Mouse (Mus musculus) monocyte, adult 5-6 weeks (primary cell): ENCODE data around the gene Gpr137. TPM values are rescaled to one million over a fixed set of nuclear protein-coding genes. Genes with fewer than 3 reads are reported as not detected.

Experiments
- ATAC-seq: fragments of 153-309, 156-312 bp; replicated peaks from 2 replicates; pipeline ENCODE4 v1.8.0; 2017; ENCODE audit warnings: mild to moderate bottlenecking; ENCODE audit not compliant: low TSS enrichment, insufficient number of reproducible peaks, severe bottlenecking, poor library complexity, low FRiP score
- total RNA-seq: library from RNA; stranded (forward); fragments of 200-1000, 200-491, 200-594 nt; gene quantifications from 3 replicates; pipeline ENCODE4 v1.2.3, GENCODE M21; 2017

The Gpr137 gene
- total RNA-seq, 1 experiment from 2014 or later, result 14.2 TPM

DNA sequence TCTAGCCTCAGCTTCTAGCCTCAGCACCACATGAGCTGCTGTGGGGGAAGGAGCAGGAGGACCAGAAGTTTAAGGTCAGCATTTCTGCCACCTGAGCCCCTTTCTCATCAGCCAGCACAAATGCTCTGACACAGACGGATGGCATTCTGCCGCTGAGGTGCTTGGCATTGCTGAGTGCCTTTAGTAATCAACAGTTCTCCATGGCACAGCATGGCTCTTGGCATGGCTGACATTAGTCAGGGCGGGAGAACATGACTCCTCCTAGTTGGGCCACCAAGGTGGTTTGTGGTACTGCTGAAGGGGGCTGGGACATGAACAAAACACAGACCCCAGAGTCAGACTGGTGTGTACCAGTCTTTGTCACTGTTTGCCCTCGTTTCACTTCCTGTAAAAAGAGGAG, 5.9 kb upstream of the Gpr137 start:
- no peak for ATAC-seq

DNA sequence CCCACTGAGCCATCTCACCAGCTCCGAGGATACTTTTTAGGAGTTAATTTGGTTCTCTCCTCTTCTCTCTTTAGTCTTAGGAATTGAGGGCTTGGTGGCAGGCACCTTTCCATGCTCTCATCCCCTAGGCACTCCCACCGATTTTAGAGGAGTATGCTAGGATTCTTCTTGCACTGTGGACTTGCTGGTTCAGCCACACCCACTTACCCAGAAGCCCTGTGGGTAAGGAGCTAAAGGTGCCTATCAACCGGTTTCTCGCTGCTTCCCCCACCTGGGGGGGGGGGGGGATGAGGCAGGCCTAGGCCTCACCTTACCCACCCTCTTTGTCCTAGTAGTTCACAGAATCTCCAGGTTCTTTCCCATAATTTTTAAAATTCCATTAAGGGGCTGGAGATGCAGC, 5.5 kb upstream of the Gpr137 start:
- ATAC-seq, result no peak

DNA sequence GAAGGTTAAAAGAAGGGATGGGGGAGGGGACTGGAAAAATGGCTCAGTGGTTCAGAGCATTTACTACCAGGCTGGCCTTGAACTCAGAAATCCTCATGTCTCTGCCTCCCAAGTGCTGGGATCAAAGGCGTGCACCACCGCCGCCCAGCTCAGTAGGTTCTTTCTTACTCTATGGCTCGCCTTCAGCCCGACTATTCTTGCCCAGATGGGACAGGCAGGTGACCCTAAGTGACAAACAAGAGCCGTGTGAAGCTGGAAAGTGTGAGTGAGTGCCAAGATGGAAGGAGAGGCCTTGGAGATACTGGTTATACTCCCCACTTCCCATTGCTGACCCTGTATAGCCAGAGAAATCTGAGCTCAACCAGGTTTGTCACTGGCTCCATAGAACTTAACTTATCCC, 1.4 kb upstream of the Gpr137 start:
- no peak for ATAC-seq

DNA sequence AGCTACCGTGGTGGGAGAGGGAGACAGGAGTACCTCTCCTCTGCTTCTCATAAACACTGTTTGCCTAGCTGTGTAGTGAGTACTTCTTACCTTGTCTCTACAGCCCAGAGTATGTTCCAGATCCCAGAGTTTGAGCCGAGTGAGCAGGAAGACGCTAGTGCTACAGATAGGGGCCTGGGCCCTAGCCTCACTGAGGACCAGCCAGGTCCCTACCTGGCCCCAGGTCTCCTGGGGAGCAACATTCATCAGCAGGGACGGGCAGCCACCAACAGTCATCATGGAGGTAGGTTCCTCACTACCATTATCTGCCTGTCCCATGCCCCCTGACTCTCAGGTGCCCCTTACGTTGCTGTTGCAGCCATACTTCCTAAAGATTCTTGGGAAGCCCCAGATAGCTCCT, 484 bp upstream of the Gpr137 start:
- no peak for ATAC-seq

DNA sequence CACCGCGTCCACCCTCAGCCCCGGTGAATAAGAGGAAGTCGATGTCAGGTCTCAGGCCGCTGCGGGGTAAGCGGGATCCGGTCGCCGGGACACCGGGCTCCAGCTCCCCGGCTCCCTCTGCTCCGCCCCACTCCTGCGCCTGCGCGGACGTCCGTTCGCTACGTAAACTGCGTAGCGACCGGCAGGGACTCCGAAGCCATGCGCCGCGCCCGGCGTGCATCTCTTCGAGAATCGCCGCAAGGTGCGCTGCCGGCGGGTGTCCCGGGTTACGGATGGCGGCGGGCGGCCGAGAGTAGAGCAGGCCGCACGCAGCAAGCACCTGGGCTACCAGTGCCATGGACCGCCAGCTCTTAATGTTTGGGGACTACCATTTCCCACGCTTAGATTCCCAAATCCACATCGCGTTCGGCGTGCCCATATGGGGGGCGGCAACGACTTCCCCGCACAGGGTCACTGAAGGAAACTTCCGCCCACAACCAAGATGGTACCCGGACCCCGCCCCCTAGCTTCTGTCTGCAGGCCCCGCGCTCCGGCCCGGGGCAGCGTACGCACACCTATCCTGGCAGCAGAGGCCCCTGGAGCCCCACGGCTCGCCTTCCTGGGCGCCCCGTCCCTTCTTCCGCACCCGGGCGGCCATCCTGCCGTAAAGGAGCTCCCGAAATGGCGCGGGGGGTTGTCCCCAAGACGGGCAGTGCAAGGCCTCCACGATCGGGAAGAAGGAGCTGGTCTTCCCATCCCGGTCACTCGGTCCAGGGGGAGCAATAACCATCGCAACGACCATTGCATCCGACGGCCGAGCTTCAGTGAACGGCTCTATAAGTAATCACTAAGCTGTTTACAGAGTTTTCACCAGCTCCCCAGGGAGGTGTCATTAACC, 670 bp downstream of the Gpr137 start, which contains the start of gene Bad:
Gene Bad, plus strand, starts transcription at position 490 of the 877 bp plus-strand sequence.
- peak; percentile 53 for ATAC-seq

DNA sequence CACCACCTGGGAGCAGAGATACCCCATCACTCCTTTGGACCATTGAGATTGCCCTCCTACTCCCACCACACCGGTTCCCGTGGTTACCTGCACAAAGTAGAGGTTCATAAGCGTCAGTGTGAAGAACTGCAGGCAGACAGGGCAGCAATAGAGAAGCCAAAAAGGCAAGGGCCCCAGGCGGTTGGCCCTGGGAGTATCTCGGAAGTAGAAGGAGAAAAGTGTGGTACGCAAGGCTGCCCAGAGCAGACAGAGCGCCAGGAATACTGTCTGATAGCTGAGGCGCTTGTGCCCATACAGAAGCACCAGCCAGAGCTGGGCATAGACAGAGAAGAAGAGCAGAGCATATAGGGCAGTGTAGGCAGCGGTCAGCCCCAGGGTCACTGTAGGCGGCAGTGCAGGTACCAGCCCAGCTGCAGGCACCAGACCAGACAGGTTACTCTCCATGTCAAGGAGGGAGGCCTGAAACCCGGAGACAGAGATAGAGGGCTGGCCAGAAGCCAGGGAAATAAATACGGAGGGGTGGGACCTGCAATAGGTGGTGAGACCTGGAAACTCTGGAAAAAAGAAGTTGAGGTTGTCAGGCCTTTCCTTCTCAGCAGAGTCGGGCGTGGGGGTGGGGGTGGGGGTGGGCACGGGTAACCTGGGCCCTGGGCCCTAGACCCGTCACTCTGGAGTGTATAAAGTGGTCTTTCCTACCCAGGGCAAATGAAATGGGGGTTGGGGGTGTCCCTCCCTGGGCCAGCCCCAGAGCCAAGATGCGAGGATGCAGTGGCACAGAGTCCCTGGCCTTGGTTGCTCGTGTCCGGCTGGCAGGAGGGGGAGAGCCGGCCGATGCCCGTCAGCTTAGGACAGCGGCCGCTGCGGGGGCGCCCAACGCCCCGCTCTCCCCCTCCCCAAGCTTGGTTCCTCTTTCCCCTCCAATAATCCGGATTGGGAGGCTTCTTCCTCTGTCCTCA, 1.6 kb downstream of the Gpr137 start:
- no peak for ATAC-seq

DNA sequence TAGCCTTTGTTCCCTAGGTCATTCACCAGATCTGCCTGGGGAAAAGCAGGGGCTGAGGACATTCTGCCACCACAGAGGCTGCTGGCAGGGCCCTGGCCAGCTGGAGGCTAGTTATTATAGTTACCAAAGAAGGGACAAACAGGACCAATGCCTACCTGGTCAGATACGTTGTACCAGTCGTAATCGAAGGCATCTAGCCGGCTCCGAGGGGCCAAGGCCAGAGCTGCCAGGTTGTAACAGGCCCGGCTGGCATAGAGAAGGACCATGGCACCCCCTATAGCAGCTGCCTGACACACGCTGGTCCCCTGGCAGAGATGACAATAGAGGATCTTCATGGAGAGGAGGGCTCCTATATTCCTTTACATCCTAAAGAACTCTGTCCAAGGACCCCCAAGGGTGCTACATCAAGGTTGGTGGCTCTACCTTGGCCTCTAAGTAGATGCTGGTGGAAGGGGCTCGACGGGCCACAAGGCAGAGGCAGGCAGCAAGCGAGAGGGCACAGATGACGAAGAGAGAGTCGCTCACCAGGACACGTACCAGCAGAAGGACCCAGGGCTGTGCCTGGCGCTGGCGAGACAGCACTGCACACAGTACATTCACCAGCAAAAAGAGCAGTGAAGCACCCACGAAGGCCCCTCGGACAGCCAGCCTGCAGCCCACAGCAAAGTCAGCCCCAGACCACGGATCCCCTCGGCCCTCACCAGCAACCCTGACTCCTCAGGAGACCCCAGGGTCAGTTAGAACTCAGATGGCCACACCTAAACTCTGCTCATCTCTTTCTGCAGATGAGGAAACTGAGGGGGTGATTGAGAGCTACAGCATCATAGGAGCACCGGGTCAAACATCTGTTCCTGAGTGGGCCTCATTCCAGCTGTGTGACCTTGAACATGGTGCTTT, 2.9 kb downstream of the Gpr137 start:
- no peak for ATAC-seq

DNA sequence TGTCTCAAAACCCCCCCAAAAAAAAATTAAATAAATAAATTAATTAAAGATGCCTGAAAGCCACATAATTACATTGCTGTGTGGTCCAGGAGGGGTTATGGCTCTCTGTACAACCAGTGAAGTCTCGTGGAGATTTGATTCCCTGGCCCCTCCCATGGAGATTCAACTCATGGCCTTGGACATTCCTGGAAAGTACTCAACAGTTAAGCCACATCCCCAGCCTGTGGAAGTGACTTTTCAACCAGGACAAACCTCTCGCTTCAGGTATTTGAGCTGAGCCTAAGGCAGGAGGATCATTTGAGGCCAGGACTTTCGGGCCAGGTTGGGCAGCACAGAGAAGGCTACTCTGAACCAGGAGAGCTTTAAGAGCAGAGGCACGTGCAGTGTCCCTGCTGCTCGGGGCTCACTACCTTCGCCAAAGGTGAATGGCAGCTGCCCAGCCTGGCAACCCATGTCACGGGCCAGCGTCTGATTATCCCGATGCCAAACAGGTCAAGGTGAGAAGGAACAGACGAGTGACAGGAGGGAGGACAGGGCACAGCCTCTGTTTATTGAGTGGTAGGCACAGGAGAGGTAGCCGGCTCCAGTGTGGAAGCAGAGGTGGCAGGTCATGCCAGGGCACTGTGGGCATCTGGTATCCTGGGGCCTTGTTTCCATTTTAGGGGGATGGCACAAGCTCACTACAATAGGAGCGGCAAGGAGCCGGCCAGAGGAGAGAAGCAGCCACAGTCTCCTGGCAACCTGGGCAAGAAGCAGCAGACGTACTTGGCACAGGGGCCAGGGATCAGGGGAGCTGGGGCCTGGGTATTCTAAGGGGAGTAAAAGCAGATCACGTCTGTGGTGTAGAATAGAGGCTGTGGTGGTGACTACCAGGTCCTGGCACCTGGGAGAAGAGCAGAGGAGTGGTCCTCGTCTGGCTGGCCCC, 4.5 kb downstream of the Gpr137 start:
- no peak for ATAC-seq

DNA sequence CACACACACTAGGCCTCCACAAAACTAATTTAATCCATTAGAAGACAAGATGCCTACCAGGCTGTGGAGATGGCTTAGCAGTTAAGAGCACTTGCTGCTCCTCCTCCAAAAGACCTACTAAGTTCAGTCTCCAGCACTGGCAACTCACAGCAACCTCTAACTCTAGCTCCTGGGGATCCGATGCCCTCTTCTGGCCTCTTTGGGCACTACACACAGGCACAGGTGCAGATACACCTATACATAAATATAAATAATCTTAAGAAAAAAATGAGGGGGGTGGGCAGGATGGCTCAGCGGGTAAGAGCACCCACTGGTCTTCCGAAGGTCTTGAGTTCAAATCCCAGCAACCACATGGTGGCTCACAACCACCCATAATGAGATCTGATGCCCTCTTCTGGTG, 6.0 kb downstream of the Gpr137 start:
- 0 out of 2 replicates have a peak, but pooled peaks have one; percentile 29 for ATAC-seq

DNA sequence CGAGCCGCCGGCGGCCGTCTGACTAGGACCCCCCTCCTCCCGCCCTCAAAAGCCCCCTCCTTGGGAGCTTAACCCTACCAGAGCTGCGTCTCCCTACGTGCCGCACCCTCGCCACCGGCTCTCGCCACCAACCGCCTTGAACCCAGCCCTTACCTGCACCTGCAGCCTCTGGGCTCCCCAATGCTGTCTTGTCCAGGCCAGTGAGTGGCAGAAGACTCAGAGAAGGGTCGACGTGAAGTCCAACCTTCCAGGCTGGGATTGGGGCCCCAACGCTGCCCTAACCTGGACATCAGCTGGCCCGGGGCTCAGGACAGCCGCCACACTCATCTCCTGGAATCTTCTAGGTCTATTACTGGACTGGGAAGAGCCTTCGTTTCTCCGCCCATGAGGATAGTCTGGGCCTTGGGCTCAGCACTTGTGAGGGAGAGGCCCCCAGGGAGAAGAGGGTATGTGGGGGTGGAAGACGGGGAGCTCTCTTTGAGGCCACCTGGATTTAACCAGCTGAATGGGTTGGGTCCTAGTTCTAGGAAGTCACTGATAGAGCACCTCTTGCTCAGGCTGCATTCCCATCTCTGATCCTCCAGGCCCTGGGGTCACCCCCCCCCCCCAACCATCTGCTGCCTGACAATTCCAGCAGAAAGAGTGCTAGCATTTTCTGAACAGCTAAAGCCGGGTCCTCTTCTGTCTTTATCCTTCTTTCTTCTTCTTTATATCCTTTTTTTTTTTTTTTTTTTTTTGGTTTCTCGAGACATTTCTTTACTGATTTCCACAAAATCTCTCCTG, 7.9 kb downstream of the Gpr137 start, which contains the start of gene Kcnk4:
Gene Kcnk4, minus strand, starts transcription at position 321 of the 783 bp plus-strand sequence.
- ATAC-seq, result no peak

DNA sequence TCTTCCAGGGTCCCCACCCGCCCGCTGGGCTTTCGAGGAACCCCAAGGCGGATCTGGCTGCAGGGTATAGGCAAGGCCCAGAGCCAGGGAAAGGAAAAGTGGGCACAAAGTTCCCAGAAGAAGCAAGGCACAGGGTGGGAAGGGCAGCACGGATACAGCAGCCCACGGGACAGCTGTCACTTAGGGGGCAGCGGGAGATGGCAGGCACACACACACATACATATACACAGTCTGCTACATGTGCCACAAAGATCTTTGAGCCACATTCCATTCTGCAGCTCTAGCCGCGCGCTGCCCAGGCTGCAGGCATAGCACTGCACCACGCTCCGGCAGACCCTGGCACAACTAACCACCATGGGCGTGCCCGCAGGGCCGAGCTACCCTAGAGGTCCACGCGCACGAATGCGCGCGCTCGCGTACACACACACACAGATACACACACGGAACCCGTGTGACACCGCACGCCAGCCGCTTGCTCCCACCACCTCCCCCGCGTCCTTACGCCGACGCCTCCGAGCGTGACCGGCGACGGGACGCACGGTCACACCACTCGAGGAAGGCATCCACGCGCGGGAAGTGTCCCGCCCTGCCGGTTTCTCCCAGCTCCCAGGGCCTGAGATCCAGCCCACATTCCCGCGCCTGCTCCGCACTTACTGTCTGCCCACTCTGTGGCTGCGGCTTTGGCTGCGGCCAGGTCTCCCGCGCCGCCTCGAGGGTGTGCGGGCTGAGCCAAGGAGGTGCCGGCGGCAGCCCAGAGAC, 8.7 kb downstream of the Gpr137 start:
- ATAC-seq, result 0 out of 2 replicates have a peak, but pooled peaks have one; percentile 15

DNA sequence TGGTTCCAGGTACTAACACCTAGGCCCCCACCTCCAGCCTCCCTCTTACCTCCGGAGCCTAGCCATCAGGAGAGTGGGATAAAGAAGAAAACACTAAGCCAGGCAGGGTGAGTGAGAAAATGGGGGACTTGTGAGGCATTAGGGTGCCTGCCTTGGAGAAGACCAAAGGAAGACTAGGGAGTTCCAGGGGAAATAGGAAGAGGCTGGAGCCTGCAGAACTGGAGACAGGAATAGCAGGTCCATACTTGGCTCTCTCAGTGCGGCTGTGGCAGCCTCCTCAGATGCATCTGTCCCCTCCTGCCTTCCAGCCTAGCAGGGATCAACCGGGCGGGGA, 9.2 kb downstream of the Gpr137 start:
- ATAC-seq, result no peak

DNA sequence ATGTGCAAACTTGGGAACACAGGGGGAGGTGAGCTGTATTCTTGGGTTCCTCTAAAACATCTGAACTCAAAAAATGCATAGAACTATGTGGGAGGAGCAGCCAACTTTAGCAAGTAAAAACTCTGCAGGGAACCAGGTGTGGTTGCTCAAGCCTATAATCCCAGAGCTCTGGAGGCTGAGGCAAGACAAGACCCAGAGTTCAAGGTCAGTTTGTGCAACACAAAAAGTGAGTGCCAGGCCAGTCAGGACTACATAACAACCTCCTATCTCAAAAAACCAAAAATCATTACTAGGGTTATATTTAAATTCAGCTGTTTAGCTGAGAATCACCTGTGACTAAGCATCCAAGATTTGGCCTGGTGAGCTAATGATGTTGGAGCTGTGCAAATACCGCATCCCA, 10.3 kb downstream of the Gpr137 start:
- ATAC-seq, result no peak

DNA sequence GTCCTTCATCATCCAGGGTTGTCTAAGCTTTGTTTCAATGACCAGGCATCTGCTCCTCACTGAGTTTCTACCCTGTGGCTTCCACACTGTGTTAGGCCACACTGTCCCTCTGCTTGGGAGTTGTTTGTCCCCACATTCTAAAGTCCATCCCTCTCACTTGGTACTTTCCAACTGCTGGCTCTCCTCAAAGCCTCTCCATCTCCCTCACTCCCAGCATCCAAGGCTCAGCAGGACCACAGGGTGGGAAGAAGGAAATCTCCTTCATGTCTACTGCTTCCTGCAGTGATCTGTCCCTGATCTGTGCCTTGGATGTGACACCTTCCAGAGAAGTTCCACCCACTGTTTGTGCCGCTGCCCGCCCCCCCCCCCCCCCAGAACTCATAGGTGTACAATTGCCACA, 11.3 kb downstream of the Gpr137 start:
- ATAC-seq, result no peak

DNA sequence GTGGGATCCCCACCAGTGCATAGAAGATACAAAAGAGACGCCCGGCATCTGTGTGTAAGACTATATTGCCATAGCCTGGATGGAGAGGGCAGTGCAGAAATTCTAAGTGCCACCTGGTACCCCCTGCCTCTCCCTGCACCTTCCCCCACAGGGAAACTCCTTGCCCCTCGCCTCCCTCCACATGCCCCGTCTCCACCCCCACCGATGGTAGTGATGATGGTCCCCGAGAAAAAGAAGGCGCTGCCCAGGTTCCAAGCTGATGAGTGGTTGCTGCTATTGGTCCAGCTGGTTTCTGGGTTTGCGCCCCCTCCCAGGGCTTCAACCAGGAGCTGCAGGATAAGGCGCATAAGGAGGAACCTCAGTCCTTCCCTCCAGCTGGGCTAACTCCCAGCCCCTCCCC, 14.2 kb downstream of the Gpr137 start:
- ATAC-seq, result no peak

DNA sequence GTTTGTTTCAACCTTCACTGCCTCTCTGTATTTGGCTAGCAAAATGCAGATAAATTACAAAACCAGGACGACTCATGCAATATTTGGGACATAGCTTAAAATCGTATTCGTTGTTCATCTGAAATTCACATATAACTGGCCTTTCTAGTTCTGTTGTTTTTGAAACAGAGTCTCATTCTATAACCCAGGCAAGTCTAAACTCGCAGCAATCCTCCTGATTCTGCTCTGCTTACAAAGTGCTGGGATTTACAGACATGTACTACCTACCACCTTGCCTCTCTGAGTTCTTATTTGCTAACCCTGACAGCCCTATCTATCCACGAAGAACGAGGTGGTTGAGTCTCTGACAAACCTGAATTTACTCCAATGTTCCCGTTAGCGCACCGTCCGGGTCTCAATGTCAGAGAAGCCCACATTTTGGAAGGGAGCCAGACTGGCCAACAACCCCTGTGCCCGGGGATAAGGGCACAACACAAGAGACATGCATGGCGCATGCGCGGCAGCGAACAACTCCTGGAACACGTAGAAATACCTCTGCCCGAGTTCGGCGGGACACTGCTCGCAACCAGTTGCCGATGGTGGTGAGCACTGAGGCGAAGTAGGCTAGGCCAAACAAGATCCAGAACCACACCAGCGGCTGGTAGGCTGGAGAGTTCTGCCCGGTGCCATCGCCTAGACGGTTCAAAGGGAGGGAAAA, 15.6 kb downstream of the Gpr137 start:
- no peak for ATAC-seq
